Mouse (Mus musculus) MEL (cell line): ENCODE results near the gene Dnajc30. TPM values are rescaled to one million over a fixed set of nuclear protein-coding genes. Genes with fewer than 3 reads are reported as not detected.

Experiments used
- DNase-seq: peaks from one replicate; pipeline ENCODE4 v3.0.0; 2011; ENCODE audit warnings: low read depth, low spot score
- H3K27ac ChIP-seq: 2 replicates; pipeline ENCODE4 v1.5.1; 2012; ENCODE audit warnings: low read depth, mild to moderate bottlenecking, control low read depth, low read length, moderate library complexity; ENCODE audit not compliant: control insufficient read depth
- H3K27me3 ChIP-seq, 2 experiments: fragments of 150-350 bp in 1 of 2; sonication (generic) in 1 of 2; 2 replicates each; pipeline ENCODE4 v1.6.1; 2012; ENCODE audit warnings: low read length in 2 of 2, mild to moderate bottlenecking in 2 of 2, improper control_type of control experiment in 1 of 2, moderate library complexity in 1 of 2; ENCODE audit not compliant: insufficient read depth in 2 of 2, control insufficient read depth in 1 of 2
- H3K36me3 ChIP-seq, 2 experiments: 2 replicates each; pipeline ENCODE4 v1.6.1; 2012 to 2014; ENCODE audit warnings: low read length in 2 of 2, improper control_type of control experiment in 1 of 2, inconsistent platforms in 1 of 2, mild to moderate bottlenecking in 1 of 2; ENCODE audit not compliant: insufficient read depth in 2 of 2, control insufficient read depth in 1 of 2
- H3K4me1 ChIP-seq, 2 experiments: fragments of 150-350 bp in 1 of 2; sonication (generic) in 1 of 2; 2 replicates each; pipeline ENCODE4 v1.6.1; 2012; ENCODE audit warnings: low read length in 2 of 2, improper control_type of control experiment in 1 of 2, mild to moderate bottlenecking in 1 of 2; ENCODE audit not compliant: insufficient read depth in 2 of 2, control insufficient read depth in 1 of 2
- H3K4me3 ChIP-seq, 2 experiments: fragments of 150-350 bp in 1 of 2; sonication (generic) in 1 of 2; 2 replicates each; pipeline ENCODE4 v1.5.1; 2012; ENCODE audit warnings: low read depth in 2 of 2, low read length in 2 of 2, mild to moderate bottlenecking in 2 of 2, moderate library complexity in 2 of 2, control low read depth in 1 of 2, improper control_type of control experiment in 1 of 2; ENCODE audit not compliant: control insufficient read depth in 1 of 2, insufficient read depth in 1 of 2
- H3K79me2 ChIP-seq: 2 replicates; pipeline ENCODE4 v1.6.1; 2012; ENCODE audit warnings: mild to moderate bottlenecking, low read length, moderate library complexity; ENCODE audit not compliant: control insufficient read depth, poor library complexity, insufficient read depth
- H3K9ac ChIP-seq: 2 replicates; pipeline ENCODE4 v1.6.1; 2012; ENCODE audit warnings: low read depth, mild to moderate bottlenecking, control low read depth, low read length, moderate library complexity; ENCODE audit not compliant: control insufficient read depth, poor library complexity, severe bottlenecking
- H3K9me3 ChIP-seq: fragments of 150-350 bp; sonication (generic); replicated peaks from 2 replicates; pipeline ENCODE4 v1.6.1; 2012; ENCODE audit warnings: mild to moderate bottlenecking, low read length, improper control_type of control experiment, moderate library complexity; ENCODE audit not compliant: insufficient read depth
- CHD1 ChIP-seq: IDR thresholded peaks from 2 replicates; pipeline ENCODE4 v1.6.1; 2012; ENCODE audit warnings: low read depth, mild to moderate bottlenecking, inconsistent platforms, low read length, improper control_type of control experiment
- ELF1 ChIP-seq: IDR thresholded peaks from 2 replicates; pipeline ENCODE4 v1.6.1; 2014; ENCODE audit warnings: low read depth, mild to moderate bottlenecking, inconsistent platforms, low read length, improper control_type of control experiment, moderate library complexity
- EP300 ChIP-seq, 2 experiments: IDR thresholded peaks; 2 replicates each; pipeline ENCODE4 v1.6.1; 2011; ENCODE audit warnings: improper control_type of control experiment in 2 of 2, low read length in 2 of 2, low read depth in 1 of 2, mild to moderate bottlenecking in 1 of 2
- GABPA ChIP-seq: IDR thresholded peaks from 2 replicates; pipeline ENCODE4 v1.6.1; 2012; ENCODE audit warnings: low read depth, mild to moderate bottlenecking, inconsistent platforms, low read length, improper control_type of control experiment, moderate library complexity
- HCFC1 ChIP-seq: IDR thresholded peaks from 2 replicates; pipeline ENCODE4 v1.6.1; 2012; ENCODE audit warnings: low read depth, mild to moderate bottlenecking, inconsistent platforms, low read length, improper control_type of control experiment, moderate library complexity
- MXI1 ChIP-seq: IDR thresholded peaks from 2 replicates; pipeline ENCODE4 v1.6.1; 2011; ENCODE audit warnings: mild to moderate bottlenecking, low read depth, low read length, improper control_type of control experiment
- MYC ChIP-seq: IDR thresholded peaks from 2 replicates; pipeline ENCODE4 v1.6.1; 2011; ENCODE audit warnings: low read depth, mild to moderate bottlenecking, low read length, improper control_type of control experiment, moderate library complexity
- NELFE ChIP-seq: IDR thresholded peaks from 2 replicates; pipeline ENCODE4 v1.6.1; 2011; ENCODE audit warnings: low read depth, low read length, improper control_type of control experiment
- POLR2AphosphoS2 ChIP-seq: IDR thresholded peaks from 2 replicates; pipeline ENCODE4 v1.6.1; 2011; ENCODE audit warnings: low read length, improper control_type of control experiment
- POLR2AphosphoS5 ChIP-seq: IDR thresholded peaks from 2 replicates; pipeline ENCODE4 v1.6.1; 2012; ENCODE audit warnings: low read depth, borderline replicate concordance, mild to moderate bottlenecking, inconsistent platforms, low read length, moderate library complexity, mixed read lengths
- SMC3 ChIP-seq: IDR thresholded peaks from 2 replicates; pipeline ENCODE4 v1.6.1; 2011; ENCODE audit warnings: low read depth, low read length, improper control_type of control experiment
- TAL1 ChIP-seq: IDR thresholded peaks from 2 replicates; pipeline ENCODE4 v1.6.1; 2012; ENCODE audit warnings: mild to moderate bottlenecking, inconsistent platforms, low read length, moderate library complexity, mixed read lengths
- TBP ChIP-seq: IDR thresholded peaks from 2 replicates; pipeline ENCODE4 v1.8.0; 2011; ENCODE audit warnings: low read depth, low read length, improper control_type of control experiment
- TCF12 ChIP-seq: IDR thresholded peaks from 2 replicates; pipeline ENCODE4 v1.6.1; 2014; ENCODE audit warnings: low read depth, mild to moderate bottlenecking, inconsistent platforms, low read length, improper control_type of control experiment, moderate library complexity
- UBTF ChIP-seq: IDR thresholded peaks from 2 replicates; pipeline ENCODE4 v1.6.1; 2012; ENCODE audit warnings: low read depth, mild to moderate bottlenecking, inconsistent platforms, low read length, improper control_type of control experiment, moderate library complexity, borderline replicate concordance; ENCODE audit not compliant: insufficient read depth
- ZKSCAN1 ChIP-seq: IDR thresholded peaks from 2 replicates; pipeline ENCODE4 v1.6.1; 2012; ENCODE audit warnings: low read depth, mild to moderate bottlenecking, inconsistent platforms, low read length, improper control_type of control experiment, moderate library complexity
- ZMIZ1 ChIP-seq: IDR thresholded peaks from 2 replicates; pipeline ENCODE4 v1.6.1; 2012; ENCODE audit warnings: low read depth, mild to moderate bottlenecking, inconsistent platforms, low read length, improper control_type of control experiment, moderate library complexity
- polyA plus RNA-seq, 2 experiments: library from polyadenylated mRNA; stranded (reverse) in 1 of 2; unstranded in 1 of 2; fragments of >175 nt in 1 of 2; fragments of >200 nt in 1 of 2; gene quantifications; 2 replicates each; pipeline versions ENCODE4 v1.2.1 to v1.2.4; 2012; ENCODE audit warnings: low replicate concordance in 2 of 2, low read depth in 1 of 2; ENCODE audit not compliant: insufficient read length in 2 of 2, insufficient read depth in 1 of 2, missing spikeins in 1 of 2
- total RNA-seq: library from RNA; depleted of rRNA; stranded (reverse); fragments of 300-350 nt; gene quantifications from 2 replicates; pipeline ENCODE4 v1.2.3, GENCODE M21; 2012

Gene Dnajc30
- total and polyA plus RNA-seq, 3 experiments, result 7.4 to 15.6 TPM; not detected in 1

DNA sequence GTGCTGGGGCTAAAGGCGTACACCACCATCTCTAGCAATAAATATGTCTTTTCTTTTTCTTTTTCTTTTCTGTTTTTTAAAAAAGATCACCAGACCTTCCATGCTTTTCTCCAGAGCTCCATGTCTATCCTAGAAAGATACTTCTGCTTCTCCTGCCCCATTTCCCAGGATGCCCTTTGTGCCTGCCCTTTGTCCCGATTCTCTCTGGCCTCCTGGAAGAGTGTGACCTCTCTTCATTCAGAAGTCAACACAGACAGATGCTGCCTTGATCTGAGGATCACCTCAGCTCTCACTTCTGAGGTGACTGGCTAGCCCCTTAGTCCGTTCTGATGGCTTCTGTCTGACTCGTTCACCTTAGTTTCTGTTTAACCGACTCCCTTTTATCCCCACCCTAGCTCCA, 16.5 kb downstream of the Dnajc30 start:
- H3K79me2 ChIP-seq, result no peaks in the 10 kb centered on the region; the same call in 1 of the 2 replicates

DNA sequence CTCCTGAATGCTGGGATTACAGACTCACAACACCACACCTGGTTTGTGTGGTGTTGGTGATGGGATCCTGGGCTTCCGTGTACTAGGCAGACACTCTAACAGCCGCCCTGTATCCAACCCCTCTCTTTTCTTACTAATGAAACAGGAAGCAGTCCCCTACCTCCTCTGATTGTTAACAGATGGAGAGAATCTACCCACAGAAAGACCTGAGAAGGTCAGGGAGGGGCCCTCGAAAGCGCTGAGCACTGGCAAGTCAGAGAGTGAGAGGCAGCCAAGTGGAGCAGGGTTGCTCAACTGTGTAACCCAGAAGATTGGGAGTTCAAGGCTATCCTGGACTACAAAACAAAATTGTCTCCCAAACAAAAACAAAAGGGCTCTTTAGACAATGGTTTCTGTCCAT, 22.9 kb downstream of the Dnajc30 start:
- Histone ChIP-seq H3K36me3 (no peaks in the 10 kb centered on the region), H3K9ac (no peak overlapping the region), H3K27me3 (peaks cover 3% of the 10 kb centered on the region in 2 experiments; a peak in 3 of 4 replicates), H3K9me3 (no peaks in the 10 kb centered on the region), H3K4me3 (no peak overlapping the region), H3K27ac (no peak overlapping the region), H3K79me2 (no peaks in the 10 kb centered on the region), H3K4me1 (no peaks in the 10 kb centered on the region)
- DNase-seq, result no peak
- no peak for TF ChIP-seq MYC

More for the DNA sequence above, 16.5 kb downstream of the Dnajc30 start:
- Histone ChIP-seq H3K27ac (no peak overlapping the region), H3K9ac (no peak overlapping the region), H3K27me3 (peaks cover 0 to 2% of the 10 kb centered on the region in 2 experiments; a peak in 2 of 4 replicates), H3K4me3 (no peak overlapping the region), H3K4me1 (peaks cover 0 to 3% of the 10 kb centered on the region in 2 experiments; a peak in 1 of 4 replicates), H3K36me3 (no peaks in the 10 kb centered on the region), H3K9me3 (no peaks in the 10 kb centered on the region)
- TF ChIP-seq POLR2AphosphoS5, result no peak
- no peak for TF ChIP-seq ELF1
- TF ChIP-seq MXI1, result no peak
- no peak for TF ChIP-seq UBTF
- TF ChIP-seq TAL1, result no peak
- no peak for TF ChIP-seq GABPA
- TF ChIP-seq HCFC1, result no peak
- TF ChIP-seq ZMIZ1, result no peak
- no peak for TF ChIP-seq TCF12
- no peak for TF ChIP-seq EP300 (IDR thresholded peaks at IDR 0.05; ENCODE audit: low read depth in 1 of 2, low read length in 2 of 2)
- TF ChIP-seq CHD1, result no peak
- TF ChIP-seq POLR2AphosphoS2, result no peak
- TF ChIP-seq TBP, result no peak
- TF ChIP-seq SMC3, result no peak
- no peak for TF ChIP-seq ZKSCAN1
- no peak for TF ChIP-seq NELFE
- DNase-seq, result no peak
